Mouse (Mus musculus) intestine, postnatal 0 days (tissue): Measurements from ENCODE around the gene Gm47996. TPM values are rescaled to one million over a fixed set of nuclear protein-coding genes. Genes with fewer than 3 reads are reported as not detected.

Source experiments
- ATAC-seq: fragments of 200-750 bp; cut with Nextera tagmentation; 2 replicates; pipeline ENCODE4 v1.8.0; 2017; ENCODE audit warnings: mild to moderate bottlenecking, moderate TSS enrichment, moderate library complexity
- H3K27ac ChIP-seq: fragments of 300-500 bp; sonication (generic); 2 replicates; pipeline ENCODE4 v1.5.1; 2014; ENCODE audit warnings: mild to moderate bottlenecking, low read depth, low read length, moderate library complexity
- H3K27me3 ChIP-seq: fragments of 300-500 bp; sonication (generic); replicated peaks from 2 replicates; pipeline ENCODE4 v1.6.1; 2014; ENCODE audit warnings: low read length, mixed read lengths; ENCODE audit not compliant: control insufficient read depth, insufficient read depth
- H3K36me3 ChIP-seq: fragments of 300-500 bp; sonication (generic); 2 replicates; pipeline ENCODE4 v1.6.1; 2014; ENCODE audit warnings: mild to moderate bottlenecking, moderate library complexity; ENCODE audit not compliant: control insufficient read depth, insufficient read depth
- H3K4me1 ChIP-seq: fragments of 300-500 bp; sonication (generic); replicated peaks from 2 replicates; pipeline ENCODE4 v1.6.1; 2014; ENCODE audit warnings: antibody characterized with exemption, low read length, mixed read lengths; ENCODE audit not compliant: control insufficient read depth, insufficient read depth
- H3K4me2 ChIP-seq: fragments of 300-500 bp; sonication (generic); replicated peaks from 2 replicates; pipeline ENCODE4 v1.6.1; 2014; ENCODE audit warnings: low read depth, mild to moderate bottlenecking, moderate library complexity
- H3K4me3 ChIP-seq: fragments of 300-500 bp; sonication (generic); 2 replicates; pipeline ENCODE4 v1.5.1; 2014; ENCODE audit warnings: low read depth, low read length
- H3K9ac ChIP-seq: fragments of 300-500 bp; sonication (generic); 2 replicates; pipeline ENCODE4 v1.6.1; 2014; ENCODE audit warnings: mild to moderate bottlenecking, low read depth, low read length
- H3K9me3 ChIP-seq: fragments of 300-500 bp; sonication (generic); 2 replicates; pipeline ENCODE4 v1.6.1; 2016; ENCODE audit warnings: mixed run types; ENCODE audit not compliant: control insufficient read depth
- CTCF ChIP-seq: sonication (generic); IDR thresholded peaks from 2 replicates; pipeline ENCODE4 v1.5.1; 2016; ENCODE audit warnings: low read depth, mild to moderate bottlenecking, control low read depth, antibody characterized with exemption, moderate library complexity
- WGBS: fragments of 180-500 bp; shearing (Covaris S2); extraction: QIAGEN DNeasy Blood & Tissue Kit; methylation state at CpG from one replicate; pipeline ENCODE4 v1.1.7; 2014; 5-methylcytosine and 5-hydroxymethylcytosine counted together
- polyA plus RNA-seq: library from polyadenylated mRNA; unstranded; fragments of >200 nt; fragmentation: Nextera tagmentation; extraction: Ambion mirVana; gene quantifications from 2 replicates; pipeline ENCODE4 v1.2.1, GENCODE M21; 2015

Gm47996 gene
- polyA plus RNA-seq, 1 experiment from 2014 or later, result not detected

- Histone ChIP-seq H3K9ac (no peak overlapping the region), H3K4me3 (no peak overlapping the region), H3K4me1 (no peaks in the 10 kb centered on the region), H3K9me3 (no peaks in the 10 kb centered on the region), H3K27me3 (no peaks in the 10 kb centered on the region), H3K36me3 (no peaks in the 10 kb centered on the region), H3K4me2 (no peak overlapping the region), H3K27ac (no peak overlapping the region)
- WGBS, result 87% methylated on average over 10 of the region's 10 CpGs
- TF ChIP-seq CTCF, result no peak
- ATAC-seq, result no peak
These were observed 12.8 kb downstream of the Gm47996 start for GRCm38 (mm10) chr1:151222561-151223267.

- 70% methylated on average over 1 of the region's 1 CpGs for WGBS
- Histone ChIP-seq H3K4me3 (no peak overlapping the region), H3K27me3 (no peaks in the 10 kb centered on the region), H3K36me3 (no peaks in the 10 kb centered on the region), H3K9ac (no peak overlapping the region), H3K9me3 (no peaks in the 10 kb centered on the region), H3K27ac (no peak overlapping the region), H3K4me1 (no peaks in the 10 kb centered on the region), H3K4me2 (no peak overlapping the region)
- TF ChIP-seq CTCF, result no peak
- peak; percentile 74 for ATAC-seq
These were observed 13.4 kb downstream of the Gm47996 start for GRCm38 (mm10) chr1:151223377-151223776.

- no peak for TF ChIP-seq CTCF
- no peak for ATAC-seq
- no peaks in the 10 kb centered on the region for H3K4me1 ChIP-seq
- no peaks in the 10 kb centered on the region for H3K9me3 ChIP-seq
- 83% methylated on average over 1 of the region's 1 CpGs for WGBS
- no peak overlapping the region for H3K4me3 ChIP-seq
- H3K4me2 ChIP-seq, result no peak overlapping the region
- no peak overlapping the region for H3K27ac ChIP-seq
- no peaks in the 10 kb centered on the region for H3K36me3 ChIP-seq
- no peaks in the 10 kb centered on the region for H3K27me3 ChIP-seq
- no peak overlapping the region for H3K9ac ChIP-seq
These were observed 14.6 kb downstream of the Gm47996 start for GRCm38 (mm10) chr1:151224536-151224935.

- no peak overlapping the region for H3K27ac ChIP-seq
- no peak for TF ChIP-seq CTCF
- no peaks in the 10 kb centered on the region for H3K36me3 ChIP-seq
- no peak for ATAC-seq
- H3K4me3 ChIP-seq, result no peak overlapping the region
- no peaks in the 10 kb centered on the region for H3K27me3 ChIP-seq
- no peak overlapping the region for H3K9ac ChIP-seq
- no peaks in the 10 kb centered on the region for H3K9me3 ChIP-seq
- H3K4me1 ChIP-seq, result no peaks in the 10 kb centered on the region
- H3K4me2 ChIP-seq, result no peak overlapping the region
- WGBS, result 82% methylated on average over 8 of the region's 8 CpGs
These were observed 17.6 kb downstream of the Gm47996 start for GRCm38 (mm10) chr1:151227506-151227905.

GRCm38 (mm10) chr1:151228320-151228989, 18.5 kb downstream of the Gm47996 start:
- no peak for ATAC-seq
- H3K4me1 ChIP-seq, result no peaks in the 10 kb centered on the region
- H3K4me2 ChIP-seq, result no peak overlapping the region
- no peaks in the 10 kb centered on the region for H3K36me3 ChIP-seq
- no peak overlapping the region for H3K9ac ChIP-seq
- WGBS, result 87% methylated on average over 1 of the region's 1 CpGs
- H3K4me3 ChIP-seq, result no peak overlapping the region
- no peaks in the 10 kb centered on the region for H3K9me3 ChIP-seq
- TF ChIP-seq CTCF, result no peak
- no peak overlapping the region for H3K27ac ChIP-seq
- H3K27me3 ChIP-seq, result no peaks in the 10 kb centered on the region

- whole genome bisulfite sequencing, result 82% methylated on average over 3 of the region's 3 CpGs
- Histone ChIP-seq H3K4me3 (no peak overlapping the region), H3K36me3 (no peaks in the 10 kb centered on the region), H3K4me2 (no peak overlapping the region), H3K27ac (no peak overlapping the region), H3K9ac (no peak overlapping the region), H3K27me3 (no peaks in the 10 kb centered on the region), H3K4me1 (no peaks in the 10 kb centered on the region), H3K9me3 (no peaks in the 10 kb centered on the region)
- no peak for TF ChIP-seq CTCF
- no peak for ATAC-seq
These were observed 22.4 kb downstream of the Gm47996 start for GRCm38 (mm10) chr1:151232346-151232745.
